Mouse (Mus musculus) kidney, embryonic 16.5 days (tissue): ENCODE measurements around the gene Gm17455. TPM values are rescaled to one million over a fixed set of nuclear protein-coding genes. Genes with fewer than 3 reads are reported as not detected.

ENCODE experiments used
- ATAC-seq: fragments of 200-750 bp; cut with Nextera tagmentation; 2 replicates; pipeline ENCODE4 v1.8.0; 2017; ENCODE audit warnings: moderate TSS enrichment; ENCODE audit not compliant: low FRiP score, low TSS enrichment
- H3K27ac ChIP-seq: fragments of 300-500 bp; sonication (generic); 2 replicates; pipeline ENCODE4 v1.5.1; 2014; ENCODE audit warnings: low read length
- H3K27me3 ChIP-seq: fragments of 300-500 bp; sonication (generic); 2 replicates; pipeline ENCODE4 v1.6.1; 2014; ENCODE audit warnings: low read length, control low read depth, mixed read lengths; ENCODE audit not compliant: insufficient read depth
- H3K36me3 ChIP-seq: fragments of 300-500 bp; sonication (generic); 2 replicates; pipeline ENCODE4 v1.6.1; 2014; ENCODE audit warnings: low read length, control low read depth, mixed read lengths; ENCODE audit not compliant: insufficient read depth
- H3K4me1 ChIP-seq: fragments of 300-500 bp; sonication (generic); 2 replicates; pipeline ENCODE4 v1.6.1; 2014; ENCODE audit warnings: low read length, control low read depth, mixed read lengths; ENCODE audit not compliant: insufficient read depth
- H3K4me2 ChIP-seq: fragments of 300-500 bp; sonication (generic); replicated peaks from 2 replicates; pipeline ENCODE4 v1.6.1; 2014; ENCODE audit warnings: low read depth, low read length
- H3K4me3 ChIP-seq: fragments of 300-500 bp; sonication (generic); 2 replicates; pipeline ENCODE4 v1.5.1; 2014; ENCODE audit warnings: mild to moderate bottlenecking, low read length
- H3K9ac ChIP-seq: fragments of 300-500 bp; sonication (generic); replicated peaks from 2 replicates; pipeline ENCODE4 v1.6.1; 2014; ENCODE audit warnings: low read length
- H3K9me3 ChIP-seq: fragments of 300-500 bp; sonication (generic); 2 replicates; pipeline ENCODE4 v1.6.1; 2016; ENCODE audit warnings: low read length, control low read depth
- WGBS: fragments of 180-500 bp; shearing (Covaris S2); extraction: QIAGEN DNeasy Blood & Tissue Kit; methylation state at CpG from one replicate; pipeline ENCODE4 v1.1.7; 2014; 5-methylcytosine and 5-hydroxymethylcytosine counted together
- polyA plus RNA-seq: library from polyadenylated mRNA; unstranded; fragments of >200 nt; fragmentation: Nextera tagmentation; extraction: Ambion mirVana; gene quantifications from 2 replicates; pipeline ENCODE4 v1.2.1, GENCODE M21; 2015

The Gm17455 gene
- polyA plus RNA-seq, result 0.40 and 0.81 TPM in 2 replicates

DNA sequence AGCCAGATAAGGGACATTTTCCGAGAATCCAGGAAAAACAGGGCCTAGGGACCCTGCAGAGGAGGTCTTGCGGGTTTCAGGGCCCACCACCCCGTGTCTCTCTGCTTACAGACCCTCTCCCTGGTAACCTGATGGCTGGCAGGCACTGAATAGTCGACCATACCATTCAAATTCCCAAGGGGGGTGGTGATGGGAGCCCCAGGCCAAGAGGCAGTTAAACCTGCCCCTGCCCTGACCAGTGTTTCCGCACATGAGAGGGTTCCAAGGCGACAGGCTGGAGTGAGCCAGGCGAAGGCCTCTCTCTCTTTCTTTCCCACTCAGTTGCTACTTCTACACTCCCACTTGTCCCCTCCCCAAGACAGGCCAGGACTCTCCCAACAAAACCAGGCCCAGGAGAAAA lies at the start of gene Gm17455:
TSS of gene Gm17455 (plus strand) at position 278 of the 400 bp plus-strand sequence.
- Histone ChIP-seq H3K36me3 (no peaks in the 10 kb centered on the region), H3K9me3 (no peaks in the 10 kb centered on the region), H3K4me3 (no peak within 1 kb of the TSS), H3K4me1 (no peaks in the 10 kb centered on the region), H3K27ac (no peak within 1 kb of the TSS), H3K4me2 (no peak within 1 kb of the TSS), H3K9ac (no peak within 1 kb of the TSS), H3K27me3 (no peaks in the 10 kb centered on the region)
- WGBS, result 41% methylated on average over 7 of the region's 7 CpGs
- ATAC-seq, result no peak

GRCm38 (mm10) chr10:60350077-60350804 lies 49.3 kb upstream of the Gm17455 start:
- 0 out of 2 replicates have a peak overlapping the region, but pooled peaks have one; percentile 14 for H3K9ac ChIP-seq
- H3K4me3 ChIP-seq, result peak overlapping the region; percentile 17; the same call in 1 of the 2 replicates
- no peaks in the 10 kb centered on the region for H3K9me3 ChIP-seq
- no peak for ATAC-seq
- H3K27me3 ChIP-seq, result no peaks in the 10 kb centered on the region
- H3K27ac ChIP-seq, result peak overlapping the region; percentile 49
- H3K4me1 ChIP-seq, result peaks cover 46% of the 10 kb centered on the region
- peak overlapping the region; percentile 22 for H3K4me2 ChIP-seq
- H3K36me3 ChIP-seq, result no peaks in the 10 kb centered on the region
- 36% methylated on average over 5 of the region's 5 CpGs for WGBS

- peak; percentile 46; the same call in 1 of the 2 replicates for ATAC-seq
Observed at GRCm38 (mm10) chr10:60350805-60351167, 48.7 kb upstream of the Gm17455 start.

GRCm38 (mm10) chr10:60351248-60351647 lies 48.3 kb upstream of the Gm17455 start:
- no peak overlapping the region for H3K9ac ChIP-seq
- H3K36me3 ChIP-seq, result no peaks in the 10 kb centered on the region
- peaks cover 45% of the 10 kb centered on the region for H3K4me1 ChIP-seq
- H3K4me2 ChIP-seq, result 0 out of 2 replicates have a peak overlapping the region, but pooled peaks have one; percentile 4
- peak overlapping the region; percentile 81 for H3K27ac ChIP-seq
- H3K9me3 ChIP-seq, result no peaks in the 10 kb centered on the region
- H3K27me3 ChIP-seq, result no peaks in the 10 kb centered on the region
- H3K4me3 ChIP-seq, result no peak overlapping the region
- WGBS, result 15% methylated on average over 3 of the region's 3 CpGs
- peak; percentile 20 for ATAC-seq

More at GRCm38 (mm10) chr10:60350805-60351167, 48.7 kb upstream of the Gm17455 start:
- 30% methylated on average over 3 of the region's 3 CpGs for WGBS
- peak overlapping the region; percentile 22 for H3K4me2 ChIP-seq
- peak overlapping the region; percentile 17; the same call in 1 of the 2 replicates for H3K4me3 ChIP-seq
- no peak overlapping the region for H3K9ac ChIP-seq
- no peaks in the 10 kb centered on the region for H3K36me3 ChIP-seq
- H3K27ac ChIP-seq, result peak overlapping the region; percentile 81
- no peaks in the 10 kb centered on the region for H3K9me3 ChIP-seq
- H3K4me1 ChIP-seq, result peaks cover 46% of the 10 kb centered on the region
- H3K27me3 ChIP-seq, result no peaks in the 10 kb centered on the region

DNA sequence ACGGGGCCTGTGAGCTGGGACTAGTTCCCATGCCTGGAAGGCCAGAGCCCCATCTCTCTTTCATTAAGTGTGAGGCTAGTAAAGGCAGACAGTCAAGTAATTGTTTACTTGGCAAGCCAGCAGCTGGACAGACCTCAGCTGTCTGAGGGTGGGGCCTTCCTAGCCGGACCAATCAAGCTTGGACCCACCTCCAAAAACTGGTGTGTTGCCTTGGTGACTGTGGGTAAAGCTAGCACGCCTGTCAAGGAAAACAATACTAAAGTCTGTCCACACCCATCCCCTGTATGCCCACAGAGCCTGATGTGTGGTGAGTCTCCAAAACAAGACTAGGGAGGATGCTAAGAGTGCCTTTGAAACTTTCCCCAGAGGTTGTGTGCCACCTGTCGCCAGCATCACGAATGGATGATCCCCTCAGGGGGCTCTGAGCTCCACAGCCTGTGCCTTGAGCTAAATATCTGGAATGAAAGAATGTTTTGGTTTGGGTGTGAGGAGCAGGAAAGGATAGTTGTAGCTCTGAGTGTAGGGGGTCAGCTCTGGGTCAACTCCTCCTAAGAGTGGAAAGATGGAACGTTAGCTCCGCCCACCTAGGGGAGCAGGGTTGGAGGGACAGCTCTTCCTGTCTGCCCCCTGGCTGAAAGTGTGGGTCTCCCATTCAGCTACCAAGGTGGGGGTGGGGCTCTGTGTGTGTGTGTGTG lies 47.6 kb upstream of the Gm17455 start:
- Histone ChIP-seq H3K4me2 (no peak overlapping the region), H3K9me3 (no peaks in the 10 kb centered on the region), H3K9ac (no peak overlapping the region), H3K27ac (peak overlapping the region; percentile 81), H3K27me3 (no peaks in the 10 kb centered on the region), H3K4me3 (no peak overlapping the region), H3K36me3 (no peaks in the 10 kb centered on the region), H3K4me1 (peaks cover 39% of the 10 kb centered on the region)
- 39% methylated on average over 7 of the region's 7 CpGs for WGBS
- peak; percentile 37; the same call in 1 of the 2 replicates for ATAC-seq

DNA sequence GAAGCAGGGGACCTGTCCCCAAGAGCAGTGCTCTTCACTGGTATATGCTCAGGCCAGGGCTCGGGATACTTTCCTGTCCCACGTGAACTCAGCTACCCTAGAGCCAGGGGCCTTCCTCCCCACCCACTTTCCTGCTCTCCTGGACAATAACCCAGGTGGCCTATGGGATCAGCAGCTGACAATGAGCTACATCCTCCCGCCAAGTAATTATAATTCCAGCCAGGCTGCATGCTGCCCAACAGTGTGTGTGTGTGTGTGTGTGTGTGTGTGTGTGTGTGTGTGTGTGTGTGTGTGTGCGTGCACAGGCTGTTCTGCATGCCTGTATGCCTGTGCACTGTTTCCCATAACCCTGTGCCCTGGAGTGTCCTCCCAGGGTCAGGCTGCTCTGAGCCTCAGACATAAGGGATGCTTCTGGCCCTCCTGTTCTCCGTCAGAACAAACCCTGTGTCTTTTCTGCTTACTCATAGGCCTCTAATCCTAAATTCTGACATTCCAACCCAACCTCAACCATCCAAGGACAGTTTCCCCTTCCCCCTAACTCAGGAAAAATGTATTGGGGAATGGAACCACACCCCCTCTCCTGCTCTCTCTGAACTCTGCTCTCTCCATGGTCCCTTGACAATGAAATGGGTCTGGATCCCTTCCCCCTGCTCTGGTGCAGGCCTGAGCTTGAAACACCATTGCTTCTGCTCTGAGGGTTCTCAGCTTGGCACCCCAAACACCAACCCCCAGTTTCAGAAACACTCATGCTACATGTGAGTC lies 46.1 kb upstream of the Gm17455 start:
- Histone ChIP-seq H3K27ac (no peak overlapping the region), H3K4me3 (no peak overlapping the region), H3K4me2 (no peak overlapping the region), H3K9ac (no peak overlapping the region), H3K27me3 (no peaks in the 10 kb centered on the region), H3K4me1 (peaks cover 32% of the 10 kb centered on the region), H3K9me3 (no peaks in the 10 kb centered on the region), H3K36me3 (no peaks in the 10 kb centered on the region)
- WGBS, result 49% methylated on average over 5 of the region's 5 CpGs
- no peak for ATAC-seq

GRCm38 (mm10) chr10:60354003-60354325 lies 45.6 kb upstream of the Gm17455 start:
- WGBS, result 93% methylated on average over 4 of the region's 4 CpGs
- no peak for ATAC-seq
- no peak overlapping the region for H3K27ac ChIP-seq

DNA sequence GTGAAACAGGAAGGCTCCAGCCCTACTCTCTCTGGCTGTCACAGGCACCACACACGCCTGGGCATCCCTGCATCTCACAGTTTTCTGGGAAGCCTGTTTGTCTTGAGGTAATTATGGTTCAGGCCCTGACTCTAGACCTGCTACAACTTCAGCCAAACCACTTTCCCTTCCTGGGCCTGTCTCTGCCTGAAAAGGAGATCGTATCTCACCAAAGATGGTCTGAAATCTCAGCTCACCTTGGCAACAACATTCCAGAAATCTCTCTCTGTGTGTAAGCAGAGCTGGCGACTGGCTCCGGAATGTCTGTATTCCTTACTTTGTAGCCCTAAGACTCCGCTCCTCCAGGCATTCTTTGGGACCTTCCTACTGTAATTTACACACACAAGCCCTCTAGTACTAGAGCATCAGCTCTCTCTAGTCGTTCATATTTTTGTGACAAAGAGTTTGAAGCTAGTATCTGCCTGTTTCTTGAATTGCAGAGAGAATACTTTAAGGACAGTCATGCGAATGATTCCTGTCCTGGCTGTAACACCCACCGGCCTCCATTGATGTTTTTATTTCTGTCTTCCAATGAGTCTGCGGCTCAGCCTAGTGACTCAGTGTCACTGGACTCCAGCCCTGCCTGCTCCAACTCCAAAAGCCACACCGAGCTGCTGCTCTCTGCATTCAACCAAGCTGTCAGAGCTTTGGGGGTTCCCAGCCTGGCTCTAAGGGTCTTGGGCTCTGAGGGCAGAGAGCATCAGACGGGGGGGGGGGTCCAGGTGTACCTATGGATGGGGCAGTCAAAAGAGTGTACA lies 44.4 kb upstream of the Gm17455 start:
- no peak overlapping the region for H3K27ac ChIP-seq
- ATAC-seq, result no peak
- H3K9me3 ChIP-seq, result no peaks in the 10 kb centered on the region
- no peak overlapping the region for H3K9ac ChIP-seq
- H3K4me3 ChIP-seq, result no peak overlapping the region
- H3K4me2 ChIP-seq, result no peak overlapping the region
- H3K36me3 ChIP-seq, result no peaks in the 10 kb centered on the region
- WGBS, result 50% methylated on average over 11 of the region's 11 CpGs
- peaks cover 20% of the 10 kb centered on the region for H3K4me1 ChIP-seq
- H3K27me3 ChIP-seq, result no peaks in the 10 kb centered on the region

More at GRCm38 (mm10) chr10:60354003-60354325, 45.6 kb upstream of the Gm17455 start:
- H3K9me3 ChIP-seq, result no peaks in the 10 kb centered on the region
- no peak overlapping the region for H3K9ac ChIP-seq
- no peak overlapping the region for H3K4me2 ChIP-seq
- no peak overlapping the region for H3K4me3 ChIP-seq
- peaks cover 27% of the 10 kb centered on the region for H3K4me1 ChIP-seq
- no peaks in the 10 kb centered on the region for H3K27me3 ChIP-seq
- no peaks in the 10 kb centered on the region for H3K36me3 ChIP-seq

DNA sequence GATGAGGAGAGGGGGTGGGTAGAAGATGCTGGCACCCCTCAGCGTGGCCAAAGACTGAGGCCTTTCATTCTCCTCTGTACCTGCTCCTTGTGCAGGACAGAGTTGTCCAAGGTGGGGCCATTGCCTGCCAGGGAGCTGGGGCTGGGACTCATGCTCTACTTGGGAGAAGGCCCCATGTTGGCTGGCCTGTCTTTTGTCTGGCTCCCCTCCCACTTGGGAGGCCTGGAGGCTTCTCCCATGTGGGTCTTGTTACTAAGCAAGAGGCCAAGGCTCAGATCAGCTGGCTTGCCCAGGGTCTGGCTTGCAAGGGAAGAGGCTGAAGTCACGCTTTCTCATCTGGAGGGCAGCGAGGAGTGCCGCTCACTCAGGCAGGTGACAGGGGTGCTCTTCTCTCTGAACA lies 42.1 kb upstream of the Gm17455 start:
- WGBS, result 79% methylated on average over 4 of the region's 4 CpGs
- H3K27me3 ChIP-seq, result no peaks in the 10 kb centered on the region

More for the DNA sequence above, 42.1 kb upstream of the Gm17455 start:
- no peak overlapping the region for H3K9ac ChIP-seq
- H3K4me2 ChIP-seq, result no peak overlapping the region
- no peak overlapping the region for H3K27ac ChIP-seq
- no peaks in the 10 kb centered on the region for H3K9me3 ChIP-seq
- no peaks in the 10 kb centered on the region for H3K36me3 ChIP-seq
- no peak overlapping the region for H3K4me3 ChIP-seq
- ATAC-seq, result no peak
- H3K4me1 ChIP-seq, result peaks cover 10% of the 10 kb centered on the region; the same call in 1 of the 2 replicates
